ENCODE assay signal across 20 mouse cellular contexts in the genomic region with DNA sequence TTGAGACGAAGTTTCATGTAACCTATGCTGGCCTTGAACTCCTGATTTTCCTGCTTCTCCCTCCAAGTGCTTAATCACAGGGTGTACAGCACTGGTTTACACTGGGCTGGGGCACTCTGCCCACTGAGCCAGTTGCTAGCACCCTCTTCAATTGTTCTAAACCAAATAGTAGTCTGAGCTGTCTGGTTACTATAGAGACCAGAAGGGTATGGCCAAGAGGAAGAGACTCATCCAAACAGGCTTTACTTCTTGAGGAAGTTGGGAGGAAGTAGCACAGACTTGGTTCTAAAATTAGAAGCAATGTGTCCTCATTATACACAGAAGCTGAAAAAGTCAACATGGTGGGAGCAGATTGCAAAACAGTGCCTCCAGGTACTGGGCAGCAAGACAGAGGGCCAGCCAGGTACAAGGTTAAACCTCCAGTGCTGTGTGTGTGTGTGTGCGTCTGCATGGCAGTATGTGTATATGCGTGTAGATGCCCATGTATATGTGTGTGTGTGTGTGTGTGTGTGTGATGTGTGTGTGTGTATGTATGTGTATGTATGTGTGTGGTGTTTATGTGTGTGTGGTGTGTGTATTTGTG. TPM values are rescaled to one million over a fixed set of nuclear protein-coding genes. Genes with fewer than 3 reads are reported as not detected.
A peak's percentile ranks its signal among the peaks of the same experiment; 100 is the strongest.
DNase-seq lines count a peak whose midpoint lies in the region; ATAC-seq and TF ChIP-seq lines count a peak whose summit lies in the region.
"Had no signal": no experiment of that assay in that cellular context is flagged by ENCODE, and none has a peak within 500 bp of the region (broad histone marks: within the 10 kb centered on the region; RNA-seq: fewer than 3 reads in every experiment).

No protein-coding gene starts in this region.

- H3K4me2 ChIP-seq in liver, embryonic 12.5 days: no peak overlapping the region
- no peak overlapping the region for H3K4me2 ChIP-seq in liver, postnatal 0 days (ENCODE audit: low read depth, low read length)
- H3K4me2 ChIP-seq: embryonic facial prominence, embryonic 13.5 days; forebrain, embryonic 15.5 days; heart, embryonic 11.5 days; hindbrain, embryonic 12.5 days; neural tube, embryonic 13.5 days had no signal

- ATAC-seq in liver, embryonic 12.5 days: 0 out of 2 replicates have a peak, but pooled peaks have one; percentile 46
- peak; percentile 63 for ATAC-seq in granulocyte monocyte progenitor cell, adult 5-6 weeks (replicated peaks; ENCODE audit: poor library complexity, severe bottlenecking)
- ATAC-seq in liver, postnatal 0 days: peak; percentile 68
- ATAC-seq: forebrain, embryonic 15.5 days had no signal

- no peak for DNase-seq in liver
- DNase-seq in liver, postnatal 0 days: peak; percentile 51
- peak; percentile 40 for DNase-seq in yolk sac, embryonic 10.5 days (ENCODE audit: low spot score)
- DNase-seq in left cerebral cortex, adult 11 months (ENCODE audit: low spot score): no peak
- no peak for DNase-seq in retina, postnatal 1 day
- DNase-seq: cerebellum, adult 9-10 months; heart, postnatal 14 days; kidney, adult 9 months; kidney, postnatal 36 days; lung, postnatal 10 days; right cerebral cortex, postnatal 14 days; spleen, adult 18-20 months; thymus, postnatal 4 days had no signal

- no peaks in the 10 kb centered on the region for H3K9me3 ChIP-seq in liver, embryonic 12.5 days (replicated peaks)
- H3K9me3 ChIP-seq in liver, postnatal 0 days (ENCODE audit: low read length): no peaks in the 10 kb centered on the region
- H3K9me3 ChIP-seq: embryonic facial prominence, embryonic 13.5 days; forebrain, embryonic 15.5 days; hindbrain, embryonic 12.5 days; neural tube, embryonic 13.5 days had no signal

- H3K27ac ChIP-seq in liver, embryonic 12.5 days: no peak overlapping the region
- peak overlapping the region; percentile 84 for H3K27ac ChIP-seq in liver, postnatal 0 days (ENCODE audit: low read depth)
- H3K27ac ChIP-seq: embryonic facial prominence, embryonic 13.5 days; forebrain, embryonic 15.5 days; hindbrain, embryonic 12.5 days; neural tube, embryonic 13.5 days had no signal

- TF ChIP-seq EP300 in liver, postnatal 0 days (IDR thresholded peaks at IDR 0.05; ENCODE audit: low read depth): peak; percentile 49; the same call in 1 of the 2 replicates

- WGBS in liver, embryonic 12.5 days (ENCODE audit: insufficient replicate concordance): 77% methylated on average over 3 of the region's 3 CpGs
- 57% methylated on average over 3 of the region's 3 CpGs for WGBS in liver, postnatal 0 days (ENCODE audit: insufficient replicate concordance)

- H3K27me3 ChIP-seq in liver, embryonic 12.5 days (replicated peaks): no peaks in the 10 kb centered on the region
- no peaks in the 10 kb centered on the region for H3K27me3 ChIP-seq in liver, postnatal 0 days (ENCODE audit: insufficient read depth, low read length)
- H3K27me3 ChIP-seq: embryonic facial prominence, embryonic 13.5 days; forebrain, embryonic 15.5 days; hindbrain, embryonic 12.5 days; neural tube, embryonic 13.5 days had no signal

- H3K9ac ChIP-seq in liver, embryonic 12.5 days: no peak overlapping the region
- H3K9ac ChIP-seq in liver, postnatal 0 days (replicated peaks): no peak overlapping the region
- H3K9ac ChIP-seq: embryonic facial prominence, embryonic 13.5 days; forebrain, embryonic 15.5 days; hindbrain, embryonic 12.5 days; neural tube, embryonic 13.5 days had no signal

- TF ChIP-seq CTCF in liver, postnatal 0 days (IDR thresholded peaks at IDR 0.05; ENCODE audit: low read depth): no peak

- H3K4me3 ChIP-seq in liver, embryonic 12.5 days: no peak overlapping the region
- no peak overlapping the region for H3K4me3 ChIP-seq in liver, postnatal 0 days (ENCODE audit: low read depth, low read length)
- H3K4me3 ChIP-seq: embryonic facial prominence, embryonic 13.5 days; forebrain, embryonic 15.5 days; hindbrain, embryonic 12.5 days; neural tube, embryonic 13.5 days had no signal

- peaks cover 8% of the 10 kb centered on the region; the same call in 1 of the 2 replicates for H3K4me1 ChIP-seq in liver, embryonic 12.5 days
- peaks cover 11% of the 10 kb centered on the region for H3K4me1 ChIP-seq in liver, postnatal 0 days (ENCODE audit: insufficient read depth)
- H3K4me1 ChIP-seq: embryonic facial prominence, embryonic 13.5 days; forebrain, embryonic 15.5 days; hindbrain, embryonic 12.5 days; neural tube, embryonic 13.5 days had no signal

- H3K36me3 ChIP-seq in liver, embryonic 12.5 days: peaks cover 92% of the 10 kb centered on the region
- H3K36me3 ChIP-seq in liver, postnatal 0 days (replicated peaks; ENCODE audit: insufficient read depth, low read length): peaks cover 38% of the 10 kb centered on the region

RNA-seq across cellular contexts. Expression of gene Tmem248, which starts 11.3 kb away (rescaled TPM):
- 45.4 and 46.4 TPM in 2 replicates for polyA plus RNA-seq in liver, embryonic 12.5 days (2016; fragmentation: Nextera tagmentation; extraction: Ambion mirVana)
- 64.5 and 70.1 TPM in 2 replicates for total RNA-seq in granulocyte monocyte progenitor cell, adult 5-6 weeks (2014; fragmentation: Nextera tagmentation)
- 71.8 and 85.0 TPM in 2 replicates for total RNA-seq in granulocyte monocyte progenitor cell, adult 5-6 weeks (2017)
- 28.1 and 30.7 TPM in 2 replicates for polyA plus RNA-seq in liver, postnatal 0 days (2015; fragmentation: Nextera tagmentation; extraction: Ambion mirVana)

RNA-seq across cellular contexts. Expression of gene Rabgef1, which starts 33.9 kb away (rescaled TPM):
- 31.9 and 34.5 TPM in 2 replicates for polyA plus RNA-seq in liver, embryonic 12.5 days (2016; fragmentation: Nextera tagmentation; extraction: Ambion mirVana)
- total RNA-seq in granulocyte monocyte progenitor cell, adult 5-6 weeks (2014; fragmentation: Nextera tagmentation): 12.8 and 18.8 TPM in 2 replicates
- 11.3 and 24.0 TPM in 2 replicates for total RNA-seq in granulocyte monocyte progenitor cell, adult 5-6 weeks (2017)
- polyA plus RNA-seq in liver, postnatal 0 days (2015; fragmentation: Nextera tagmentation; extraction: Ambion mirVana): 18.5 and 19.7 TPM in 2 replicates

RNA-seq across cellular contexts. Expression of gene Sbds, which starts 49.8 kb away (rescaled TPM):
- polyA plus RNA-seq in liver, embryonic 12.5 days (2016; fragmentation: Nextera tagmentation; extraction: Ambion mirVana): 64.5 and 68.1 TPM in 2 replicates
- total RNA-seq in granulocyte monocyte progenitor cell, adult 5-6 weeks (2014; fragmentation: Nextera tagmentation): 47.8 and 52.4 TPM in 2 replicates
- total RNA-seq in granulocyte monocyte progenitor cell, adult 5-6 weeks (2017): 61.0 and 101 TPM in 2 replicates
- polyA plus RNA-seq in liver, postnatal 0 days (2015; fragmentation: Nextera tagmentation; extraction: Ambion mirVana): 44.0 and 44.8 TPM in 2 replicates

RNA-seq across cellular contexts. Expression of gene Tyw1, which starts 49.9 kb away (rescaled TPM):
- 21.2 and 21.6 TPM in 2 replicates for polyA plus RNA-seq in liver, embryonic 12.5 days (2016; fragmentation: Nextera tagmentation; extraction: Ambion mirVana)
- 12.0 and 16.7 TPM in 2 replicates for total RNA-seq in granulocyte monocyte progenitor cell, adult 5-6 weeks (2014; fragmentation: Nextera tagmentation)
- 31.9 and 37.4 TPM in 2 replicates for total RNA-seq in granulocyte monocyte progenitor cell, adult 5-6 weeks (2017)
- 8.4 and 10.9 TPM in 2 replicates for polyA plus RNA-seq in liver, postnatal 0 days (2015; fragmentation: Nextera tagmentation; extraction: Ambion mirVana)

Comparison
In these comparisons a context has a peak if more than half of its experiments do, and no peak if none do; other contexts are left out.
1. DNase-seq: peak in liver, postnatal 0 days (single experiment) and yolk sac, embryonic 10.5 days (single experiment); none in liver (single experiment), left cerebral cortex, adult 11 months (single experiment) and retina, postnatal 1 day (single experiment).
2. Peak in every context shown above with its lines, with median percentiles within 50 percentile points of each other: ATAC-seq.